Mouse (Mus musculus) bone marrow, adult 2 months (tissue): ENCODE measurements at regions not wholly inside any gene's neighbourhood (a gene's known extent, or its start where the extent isn't known, plus 50 kb on each side); places are given as distances from the start of the nearest gene placed in this dataset.

Experiments
- CTCF ChIP-seq: fragments of 200-500 bp; IDR thresholded peaks from 2 replicates; pipeline ENCODE4 v1.5.1; 2011; ENCODE audit warnings: low read length, control low read depth; ENCODE audit not compliant: control insufficient read depth, insufficient read depth
- POLR2A ChIP-seq: fragments of 200-500 bp; IDR thresholded peaks from 2 replicates; pipeline ENCODE4 v1.6.1; 2011; ENCODE audit warnings: low read depth, mild to moderate bottlenecking, control low read depth, low read length, borderline replicate concordance; ENCODE audit not compliant: control insufficient read depth

DNA sequence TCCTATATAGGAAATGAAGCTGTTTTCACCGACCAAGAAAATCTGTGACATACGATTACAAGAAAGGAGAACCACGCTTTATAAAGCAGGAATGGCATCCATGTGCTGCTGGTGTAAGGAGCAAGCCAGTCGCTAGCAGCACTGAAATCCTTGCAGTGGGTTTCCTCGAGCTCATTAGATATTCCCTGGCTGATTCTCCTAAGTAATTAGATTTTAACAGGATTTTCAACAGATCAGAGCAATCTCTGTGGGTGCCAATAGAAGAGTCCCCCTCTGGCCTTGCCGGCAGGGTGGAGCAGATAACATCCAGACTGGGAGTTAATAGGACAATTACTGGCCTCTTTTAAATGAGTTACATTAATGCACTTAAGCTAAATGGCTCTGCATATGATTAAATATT, 54.6 kb upstream of the Foxd3 start:
- TF ChIP-seq CTCF (no peak), POLR2A (no peak)
